Mouse (Mus musculus): ENCODE results near the gene Apoa5. TPM values are rescaled to one million over a fixed set of nuclear protein-coding genes. Genes with fewer than 3 reads are reported as not detected.

The Apoa5 gene
- polyA plus RNA-seq, 1 experiment from 2014 or later, result not detected

DNA sequence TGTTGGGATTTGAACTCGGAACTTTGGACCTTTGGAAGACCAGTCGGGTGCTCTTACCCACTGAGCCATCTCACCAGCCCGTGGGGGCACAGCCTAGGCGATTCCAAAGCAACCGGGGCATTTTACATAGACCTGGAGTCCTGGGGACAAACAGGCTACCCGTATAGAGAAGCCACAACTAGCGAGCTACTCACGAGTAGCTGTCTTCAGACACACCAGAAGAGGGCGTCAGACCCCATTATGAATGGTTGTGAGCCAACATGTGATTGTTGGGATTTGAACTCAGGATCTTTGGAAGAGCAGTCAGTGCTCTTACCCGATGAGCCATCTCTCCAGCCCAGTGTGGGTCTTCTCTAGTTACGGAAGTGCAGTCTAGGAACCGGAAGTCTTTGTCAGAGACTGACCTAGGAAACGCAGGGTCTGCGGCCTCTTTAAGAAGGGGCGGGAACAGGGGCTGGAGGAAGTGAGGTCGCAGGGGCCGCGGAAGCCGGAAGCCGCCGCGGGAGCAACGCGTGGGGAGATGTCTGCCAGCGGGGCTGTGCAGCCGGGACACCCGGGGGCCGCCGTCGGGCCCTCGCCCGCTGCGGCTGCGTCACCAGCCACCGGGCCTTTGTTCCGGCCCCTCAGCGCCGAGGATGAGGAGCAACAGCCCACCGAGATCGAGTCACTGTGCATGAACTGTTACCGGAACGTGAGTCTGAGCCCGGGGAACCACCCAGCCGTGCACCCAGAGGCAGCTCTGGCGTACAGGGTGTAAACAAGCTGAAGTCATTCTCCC, 4.4 kb downstream of the Apoa5 start, which contains the start of gene Zpr1:
Gene Zpr1, plus strand, starts transcription at position 388 of the 778 bp plus-strand sequence.
- Histone ChIP-seq H3K9ac (ENCODE audit: low read depth, low read length) (peak within 1 kb of the TSS; percentile 77), H3K4me2 (peak within 1 kb of the TSS; percentile 92), H3K27me3 (ENCODE audit: control insufficient read depth, insufficient read depth, low read length) (peaks cover 28% of the 10 kb centered on the region), H3K4me3 (ENCODE audit: low read depth, low read length) (peak within 1 kb of the TSS; percentile 95), H3K27ac (ENCODE audit: low read depth, low read length) (peak within 1 kb of the TSS; percentile 60), H3K4me1 (ENCODE audit: control insufficient read depth, insufficient read depth, low read length) (peaks cover 9% of the 10 kb centered on the region), H3K36me3 (ENCODE audit: control insufficient read depth, insufficient read depth, low read length) (peaks cover 12% of the 10 kb centered on the region), H3K9me3 (replicated peaks; ENCODE audit: control insufficient read depth, low read length) (no peaks in the 10 kb centered on the region)
- 4% methylated on average over 45 of the region's 45 CpGs for WGBS (ENCODE audit: insufficient replicate concordance)
- peak; percentile 82 for ATAC-seq (replicated peaks; ENCODE audit: insufficient number of reproducible peaks, low FRiP score, low TSS enrichment)

DNA sequence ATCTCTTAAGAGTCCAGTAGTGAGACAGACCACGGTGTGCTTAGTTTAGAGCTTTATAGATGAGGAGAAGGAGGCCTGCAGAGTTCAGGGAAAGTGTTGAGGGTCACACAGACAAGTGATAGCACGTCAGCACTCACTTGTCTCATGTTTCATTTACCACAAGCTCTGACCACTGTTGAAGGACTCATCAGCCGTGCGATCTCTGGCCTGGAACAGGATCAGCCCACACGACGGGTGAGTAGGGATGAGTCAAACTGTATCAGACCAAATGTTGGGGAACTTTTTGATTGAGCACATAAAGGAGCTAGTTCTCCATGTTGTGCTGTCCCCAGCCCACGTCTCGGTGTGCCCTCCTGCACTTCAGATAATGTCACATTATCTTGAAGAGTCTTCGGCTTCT, 6.1 kb downstream of the Apoa5 start:
- no peak for ATAC-seq (replicated peaks; ENCODE audit: insufficient number of reproducible peaks, low FRiP score, low TSS enrichment)
- Histone ChIP-seq H3K4me3 (ENCODE audit: low read depth, low read length) (no peak overlapping the region), H3K9ac (ENCODE audit: low read depth, low read length) (no peak overlapping the region), H3K27me3 (ENCODE audit: control insufficient read depth, insufficient read depth, low read length) (peaks cover 14% of the 10 kb centered on the region), H3K4me1 (ENCODE audit: control insufficient read depth, insufficient read depth, low read length) (peaks cover 9% of the 10 kb centered on the region), H3K36me3 (ENCODE audit: control insufficient read depth, insufficient read depth, low read length) (peaks cover 15% of the 10 kb centered on the region), H3K9me3 (replicated peaks; ENCODE audit: control insufficient read depth, low read length) (no peaks in the 10 kb centered on the region), H3K4me2 (no peak overlapping the region), H3K27ac (ENCODE audit: low read depth, low read length) (no peak overlapping the region)
- WGBS (ENCODE audit: insufficient replicate concordance), result 70% methylated on average over 9 of the region's 9 CpGs

DNA sequence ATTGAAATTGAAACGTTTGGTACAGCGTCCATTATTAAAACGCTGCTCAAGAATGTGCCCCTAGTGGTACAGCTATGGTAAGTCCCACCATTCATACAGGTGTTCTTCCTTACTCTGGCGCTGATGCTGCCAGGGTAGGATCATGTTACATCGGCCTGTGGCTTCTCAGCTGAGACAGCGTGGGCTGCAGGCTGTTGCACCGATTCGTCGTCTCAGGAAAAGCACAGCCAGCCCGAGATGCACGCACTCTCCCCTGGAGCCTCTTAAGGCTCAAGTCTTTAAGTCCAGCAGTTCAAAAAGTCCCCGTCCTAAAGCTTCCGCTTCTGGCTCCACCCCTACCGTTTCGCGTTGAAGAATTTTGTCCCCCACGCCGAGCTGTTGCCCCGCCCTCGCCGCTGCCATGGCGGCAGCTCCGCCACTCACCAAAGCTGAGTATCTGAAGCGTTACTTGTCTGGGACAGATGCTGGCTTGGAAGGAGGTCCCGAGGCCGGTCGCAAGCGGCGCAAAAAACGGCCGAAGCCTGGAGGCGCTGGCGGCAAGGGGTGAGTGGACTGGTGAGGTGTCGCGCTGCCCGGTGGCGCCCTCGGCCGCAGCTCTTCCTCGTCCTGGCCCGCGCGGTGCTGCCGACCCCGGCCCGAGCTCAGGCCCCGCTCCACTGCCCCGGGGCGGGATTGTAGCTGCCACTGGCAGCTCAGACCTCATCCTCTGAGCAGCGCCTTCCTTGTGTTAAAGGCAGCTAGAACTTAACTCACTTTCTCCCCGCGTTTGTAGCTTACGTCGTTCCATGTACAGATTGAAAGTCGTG, 14.4 kb downstream of the Apoa5 start, which contains the start of gene Bud13:
Gene Bud13, plus strand, starts transcription at position 378 of the 806 bp plus-strand sequence.
- H3K27ac ChIP-seq (ENCODE audit: low read depth, low read length), result peak within 1 kb of the TSS; percentile 85
- peak within 1 kb of the TSS; percentile 98 for H3K4me3 ChIP-seq (ENCODE audit: low read depth, low read length)
- peak within 1 kb of the TSS; percentile 62 for H3K4me2 ChIP-seq
- ATAC-seq (replicated peaks; ENCODE audit: insufficient number of reproducible peaks, low FRiP score, low TSS enrichment), result peak; percentile 81
- H3K9ac ChIP-seq (ENCODE audit: low read depth, low read length), result peak within 1 kb of the TSS; percentile 92
- H3K9me3 ChIP-seq (replicated peaks; ENCODE audit: control insufficient read depth, low read length), result no peaks in the 10 kb centered on the region
- WGBS (ENCODE audit: insufficient replicate concordance), result 2% methylated on average over 55 of the region's 55 CpGs
- H3K36me3 ChIP-seq (ENCODE audit: control insufficient read depth, insufficient read depth, low read length), result peaks cover 17% of the 10 kb centered on the region
- peaks cover 7% of the 10 kb centered on the region; the same call in 1 of the 2 replicates for H3K4me1 ChIP-seq (ENCODE audit: control insufficient read depth, insufficient read depth, low read length)
- no peaks in the 10 kb centered on the region for H3K27me3 ChIP-seq (ENCODE audit: control insufficient read depth, insufficient read depth, low read length)

DNA sequence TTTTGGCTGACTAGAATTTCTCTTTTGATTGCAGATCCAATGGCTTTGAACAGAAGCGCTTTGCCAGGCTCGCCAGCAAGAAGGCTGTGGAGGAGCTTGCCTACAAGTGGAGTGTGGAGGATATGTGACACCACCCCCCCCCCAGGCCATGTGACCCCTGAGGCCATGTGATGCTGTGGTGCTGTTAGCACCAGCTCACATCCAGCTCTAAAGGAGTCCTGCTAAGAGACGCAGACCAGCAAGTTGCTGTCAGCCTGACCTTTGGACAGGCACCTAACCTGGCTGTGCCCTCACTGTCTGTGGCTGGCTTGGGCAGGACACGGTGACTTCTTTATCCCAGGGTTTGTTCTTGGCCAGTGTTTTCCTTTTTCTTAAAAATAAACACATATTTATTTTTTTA, 29.9 kb downstream of the Apoa5 start:
- Histone ChIP-seq H3K4me3 (ENCODE audit: low read depth, low read length) (no peak overlapping the region), H3K9me3 (replicated peaks; ENCODE audit: control insufficient read depth, low read length) (no peaks in the 10 kb centered on the region), H3K4me1 (ENCODE audit: control insufficient read depth, insufficient read depth, low read length) (no peaks in the 10 kb centered on the region), H3K36me3 (ENCODE audit: control insufficient read depth, insufficient read depth, low read length) (peaks cover 11% of the 10 kb centered on the region), H3K4me2 (no peak overlapping the region), H3K27me3 (ENCODE audit: control insufficient read depth, insufficient read depth, low read length) (no peaks in the 10 kb centered on the region), H3K9ac (ENCODE audit: low read depth, low read length) (no peak overlapping the region), H3K27ac (ENCODE audit: low read depth, low read length) (no peak overlapping the region)
- ATAC-seq (replicated peaks; ENCODE audit: insufficient number of reproducible peaks, low FRiP score, low TSS enrichment), result no peak
- whole genome bisulfite sequencing (ENCODE audit: insufficient replicate concordance), result 74% methylated on average over 4 of the region's 4 CpGs

DNA sequence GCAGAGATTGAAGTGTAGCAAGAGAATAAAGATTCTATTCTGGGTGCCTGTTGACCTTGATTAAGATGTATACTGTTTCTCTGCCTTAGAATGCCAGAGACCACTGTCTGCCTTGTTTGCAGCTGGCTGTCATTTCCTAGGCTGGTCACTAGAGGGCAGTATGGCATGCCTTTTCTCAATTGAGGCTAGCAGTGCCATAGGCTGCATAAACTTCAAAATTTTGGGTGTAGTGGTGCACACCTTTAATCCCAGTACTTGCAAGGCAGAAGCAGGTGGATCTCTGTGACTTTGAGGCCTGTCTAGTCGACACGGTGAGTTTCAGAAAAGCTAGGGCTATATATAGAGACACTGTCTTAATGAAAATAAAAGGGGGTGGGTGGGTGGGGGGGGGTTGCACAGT, 33.7 kb downstream of the Apoa5 start:
- WGBS (ENCODE audit: insufficient replicate concordance), result 9% methylated on average over 2 of the region's 2 CpGs

DNA sequence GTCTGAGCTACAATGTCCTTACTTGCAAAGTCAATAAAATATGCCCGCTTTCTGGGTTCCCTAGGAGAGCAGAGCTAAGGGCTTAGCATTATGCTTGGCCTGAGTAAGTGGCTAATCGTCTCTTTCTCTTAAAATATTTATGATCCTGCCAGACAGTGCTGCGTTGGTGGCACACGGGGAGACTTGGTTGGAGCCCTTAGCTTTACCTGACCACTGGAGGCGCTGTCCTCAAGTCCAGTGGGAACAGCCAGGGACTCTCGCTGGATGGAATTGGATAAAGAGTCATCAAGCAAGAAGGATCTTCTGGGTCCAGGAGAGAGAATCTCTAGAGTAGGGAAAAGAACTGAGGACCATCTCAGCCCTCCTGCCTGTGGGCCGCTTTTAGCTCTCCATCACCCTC, 40.7 kb downstream of the Apoa5 start:
- no peak overlapping the region for H3K4me2 ChIP-seq
- WGBS (ENCODE audit: insufficient replicate concordance), result 15% methylated on average over 7 of the region's 7 CpGs

More for the DNA sequence above, 33.7 kb downstream of the Apoa5 start:
- Histone ChIP-seq H3K4me2 (no peak overlapping the region), H3K9ac (ENCODE audit: low read depth, low read length) (no peak overlapping the region), H3K9me3 (replicated peaks; ENCODE audit: control insufficient read depth, low read length) (no peaks in the 10 kb centered on the region), H3K36me3 (ENCODE audit: control insufficient read depth, insufficient read depth, low read length) (peaks cover 6% of the 10 kb centered on the region), H3K27me3 (ENCODE audit: control insufficient read depth, insufficient read depth, low read length) (no peaks in the 10 kb centered on the region), H3K4me3 (ENCODE audit: low read depth, low read length) (no peak overlapping the region), H3K27ac (ENCODE audit: low read depth, low read length) (no peak overlapping the region), H3K4me1 (ENCODE audit: control insufficient read depth, insufficient read depth, low read length) (no peaks in the 10 kb centered on the region)
- no peak for ATAC-seq (replicated peaks; ENCODE audit: insufficient number of reproducible peaks, low FRiP score, low TSS enrichment)

DNA sequence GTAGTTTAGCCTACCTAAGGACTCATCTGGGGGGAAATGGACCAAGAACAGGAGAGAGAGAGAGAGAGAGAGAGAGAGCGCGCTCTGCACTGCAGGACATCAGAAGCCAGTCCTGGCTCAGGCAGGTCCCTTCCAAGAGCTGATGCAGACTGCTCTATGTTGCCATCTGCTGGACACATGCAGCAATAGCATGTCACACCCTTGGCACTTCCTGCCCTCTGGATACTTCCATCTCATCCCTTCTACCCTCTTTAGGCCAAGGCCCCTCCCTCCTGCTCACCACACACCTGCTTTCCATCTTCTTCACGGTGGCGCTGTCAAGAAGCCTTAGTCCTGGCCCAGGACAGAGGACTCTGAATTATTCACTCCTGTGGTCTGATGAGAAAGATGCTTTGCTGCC, 46.1 kb downstream of the Apoa5 start:
- no peak overlapping the region for H3K9ac ChIP-seq (ENCODE audit: low read depth, low read length)
- no peaks in the 10 kb centered on the region for H3K9me3 ChIP-seq (replicated peaks; ENCODE audit: control insufficient read depth, low read length)
- H3K4me1 ChIP-seq (ENCODE audit: control insufficient read depth, insufficient read depth, low read length), result no peaks in the 10 kb centered on the region
- no peak; the same call in 1 of the 2 replicates for ATAC-seq (replicated peaks; ENCODE audit: insufficient number of reproducible peaks, low FRiP score, low TSS enrichment)
- WGBS (ENCODE audit: insufficient replicate concordance), result 4% methylated on average over 4 of the region's 4 CpGs
- peaks cover 14% of the 10 kb centered on the region; the same call in 1 of the 2 replicates for H3K27me3 ChIP-seq (ENCODE audit: control insufficient read depth, insufficient read depth, low read length)
- no peaks in the 10 kb centered on the region for H3K36me3 ChIP-seq (ENCODE audit: control insufficient read depth, insufficient read depth, low read length)
- H3K27ac ChIP-seq (ENCODE audit: low read depth, low read length), result no peak overlapping the region
- no peak overlapping the region for H3K4me2 ChIP-seq
- no peak overlapping the region for H3K4me3 ChIP-seq (ENCODE audit: low read depth, low read length)

More for the DNA sequence above, 40.7 kb downstream of the Apoa5 start:
- no peaks in the 10 kb centered on the region for H3K4me1 ChIP-seq (ENCODE audit: control insufficient read depth, insufficient read depth, low read length)
- no peak overlapping the region for H3K9ac ChIP-seq (ENCODE audit: low read depth, low read length)
- H3K27me3 ChIP-seq (ENCODE audit: control insufficient read depth, insufficient read depth, low read length), result peaks cover 9% of the 10 kb centered on the region; the same call in 1 of the 2 replicates
- no peaks in the 10 kb centered on the region for H3K36me3 ChIP-seq (ENCODE audit: control insufficient read depth, insufficient read depth, low read length)
- no peaks in the 10 kb centered on the region for H3K9me3 ChIP-seq (replicated peaks; ENCODE audit: control insufficient read depth, low read length)
- no peak overlapping the region for H3K27ac ChIP-seq (ENCODE audit: low read depth, low read length)
- no peak for ATAC-seq (replicated peaks; ENCODE audit: insufficient number of reproducible peaks, low FRiP score, low TSS enrichment)
- no peak overlapping the region for H3K4me3 ChIP-seq (ENCODE audit: low read depth, low read length)

DNA sequence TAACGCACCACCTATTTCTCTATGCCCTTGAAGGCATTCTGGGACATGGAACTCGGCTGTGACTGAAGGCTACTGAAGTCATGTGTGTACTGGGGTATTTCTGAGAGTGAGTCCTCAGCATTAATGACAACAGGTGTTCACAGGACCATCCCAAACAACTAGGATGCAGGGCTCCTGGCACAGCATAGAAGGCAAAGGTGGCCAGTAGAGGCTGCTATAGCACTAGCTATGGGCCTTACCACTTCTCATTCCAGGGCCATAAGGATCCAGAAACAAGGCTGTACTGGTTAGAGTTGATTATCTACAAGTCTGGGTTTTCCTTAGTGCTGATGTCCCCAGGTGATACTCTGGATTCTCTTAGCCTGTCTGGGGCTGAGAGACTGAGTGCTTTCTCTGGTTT, 46.5 kb downstream of the Apoa5 start:
- 42% methylated on average over 2 of the region's 2 CpGs for WGBS (ENCODE audit: insufficient replicate concordance)

More for the DNA sequence above, 46.5 kb downstream of the Apoa5 start:
- Histone ChIP-seq H3K4me2 (no peak overlapping the region), H3K27ac (ENCODE audit: low read depth, low read length) (no peak overlapping the region), H3K27me3 (ENCODE audit: control insufficient read depth, insufficient read depth, low read length) (peaks cover 14% of the 10 kb centered on the region; the same call in 1 of the 2 replicates), H3K9me3 (replicated peaks; ENCODE audit: control insufficient read depth, low read length) (no peaks in the 10 kb centered on the region), H3K36me3 (ENCODE audit: control insufficient read depth, insufficient read depth, low read length) (no peaks in the 10 kb centered on the region), H3K9ac (ENCODE audit: low read depth, low read length) (no peak overlapping the region), H3K4me1 (ENCODE audit: control insufficient read depth, insufficient read depth, low read length) (no peaks in the 10 kb centered on the region), H3K4me3 (ENCODE audit: low read depth, low read length) (no peak overlapping the region)
- ATAC-seq (replicated peaks; ENCODE audit: insufficient number of reproducible peaks, low FRiP score, low TSS enrichment), result no peak
